8 mouse cellular contexts compared by ENCODE assay signal in genomic region chr7:29859532-29860517, GRCm38 (mm10). TPM values are rescaled to one million over a fixed set of nuclear protein-coding genes. Genes with fewer than 3 reads are reported as not detected.
A peak's percentile ranks its signal among the peaks of the same experiment; 100 is the strongest.
DNase-seq lines count a peak whose midpoint lies in the region; ATAC-seq and TF ChIP-seq lines count a peak whose summit lies in the region.

TSS of gene Zfp420 (plus strand) at chr7:29859979.

- H3K4me1 ChIP-seq in bone marrow, adult 2 months (ENCODE audit: control insufficient read depth, insufficient read depth, low read length), result no peaks in the 10 kb centered on the region
- H3K4me1 ChIP-seq in embryonic fibroblast, embryonic 13.5 days (ENCODE audit: control insufficient read depth, insufficient read depth, low read length), result no peaks in the 10 kb centered on the region; the same call in 1 of the 2 replicates
- peaks cover 6% of the 10 kb centered on the region; the same call in 1 of the 2 replicates for H3K4me1 ChIP-seq in heart, embryonic 11.5 days (ENCODE audit: control insufficient read depth, insufficient read depth, low read length)
- peaks cover 5% of the 10 kb centered on the region for H3K4me1 ChIP-seq in kidney, embryonic 16.5 days (ENCODE audit: insufficient read depth, low read length)
- peaks cover 2% of the 10 kb centered on the region for H3K4me1 ChIP-seq in liver, adult 2 months (ENCODE audit: control insufficient read depth, insufficient read depth, low read length)

- peak; percentile 47; the same call in 1 of the 2 replicates for TF ChIP-seq POLR2A in bone marrow, adult 2 months (IDR thresholded peaks at IDR 0.05; ENCODE audit: borderline replicate concordance, control insufficient read depth, low read depth, low read length)
- peak; percentile 89 for TF ChIP-seq POLR2A in embryonic fibroblast, embryonic 13.5 days (IDR thresholded peaks at IDR 0.05; ENCODE audit: low read depth, low read length)
- 0 out of 2 replicates have a peak, but pooled peaks have one; percentile 25 for TF ChIP-seq POLR2A in liver, adult 2 months (IDR thresholded peaks at IDR 0.05; ENCODE audit: extremely low read depth, insufficient read depth, low read length)
- peak; percentile 94 for TF ChIP-seq POLR2A in myocyte (IDR thresholded peaks at IDR 0.05; ENCODE audit: insufficient read length, low read depth)

- ATAC-seq in heart, embryonic 11.5 days (replicated peaks; ENCODE audit: insufficient number of reproducible peaks, low FRiP score, low TSS enrichment), result peak; percentile 96
- peak; percentile 99 for ATAC-seq in kidney, embryonic 16.5 days (ENCODE audit: low FRiP score, low TSS enrichment)

- no peaks in the 10 kb centered on the region for H3K9me3 ChIP-seq in heart, embryonic 11.5 days (replicated peaks; ENCODE audit: control insufficient read depth, low read length)
- H3K9me3 ChIP-seq in kidney, embryonic 16.5 days (ENCODE audit: low read length), result no peaks in the 10 kb centered on the region

- peak within 1 kb of the TSS; percentile 46 for H3K9ac ChIP-seq in heart, embryonic 11.5 days (ENCODE audit: low read depth, low read length)
- H3K9ac ChIP-seq in kidney, embryonic 16.5 days (replicated peaks; ENCODE audit: low read length), result peak within 1 kb of the TSS; percentile 71
- H3K9ac ChIP-seq in liver, adult 2 months (ENCODE audit: low read depth, low read length), result peak within 1 kb of the TSS; percentile 63

- peak within 1 kb of the TSS; percentile 93 for H3K4me3 ChIP-seq in bone marrow, adult 2 months (replicated peaks; ENCODE audit: control insufficient read depth, low read depth, low read length)
- peak within 1 kb of the TSS; percentile 47 for H3K4me3 ChIP-seq in embryonic fibroblast, embryonic 13.5 days (ENCODE audit: insufficient read depth, low read length)
- peak within 1 kb of the TSS; percentile 51 for H3K4me3 ChIP-seq in heart, embryonic 11.5 days (ENCODE audit: low read depth, low read length)
- H3K4me3 ChIP-seq in kidney, embryonic 16.5 days (ENCODE audit: low read length), result peak within 1 kb of the TSS; percentile 73
- peak within 1 kb of the TSS; percentile 64 for H3K4me3 ChIP-seq in liver, adult 2 months (ENCODE audit: insufficient read depth, low read depth, low read length)
- peak within 1 kb of the TSS; percentile 33 for H3K4me3 ChIP-seq in myocyte

- H3K79me2 ChIP-seq in liver, adult 2 months (ENCODE audit: control insufficient read depth, insufficient read depth, low read length), result no peaks in the 10 kb centered on the region
- H3K79me2 ChIP-seq in myocyte (ENCODE audit: control insufficient read depth, insufficient read depth), result peaks cover 8% of the 10 kb centered on the region

- no peaks in the 10 kb centered on the region for H3K27me3 ChIP-seq in heart, embryonic 11.5 days (ENCODE audit: control insufficient read depth, insufficient read depth, low read length)
- no peaks in the 10 kb centered on the region for H3K27me3 ChIP-seq in kidney, embryonic 16.5 days (ENCODE audit: insufficient read depth, low read length)
- H3K27me3 ChIP-seq in liver, adult 2 months (ENCODE audit: control insufficient read depth, insufficient read depth, low read length), result no peaks in the 10 kb centered on the region
- no peaks in the 10 kb centered on the region for H3K27me3 ChIP-seq in myocyte (ENCODE audit: control insufficient read depth, insufficient read depth, insufficient read length)
- H3K27me3 ChIP-seq in splenic B cell, adult 2 months (ENCODE audit: control insufficient read depth, insufficient read depth, low read length, poor library complexity, severe bottlenecking), result no peaks in the 10 kb centered on the region

- peak; percentile 13; the same call in 1 of the 2 replicates for TF ChIP-seq CTCF in bone marrow, adult 2 months (IDR thresholded peaks at IDR 0.05; ENCODE audit: control insufficient read depth, insufficient read depth, low read length)
- TF ChIP-seq CTCF in embryonic fibroblast, embryonic 13.5 days (IDR thresholded peaks at IDR 0.05; ENCODE audit: borderline replicate concordance, insufficient read depth, low read length), result peak; percentile 8; the same call in 1 of the 2 replicates
- peak; percentile 6; the same call in 1 of the 2 replicates for TF ChIP-seq CTCF in liver, adult 2 months (IDR thresholded peaks at IDR 0.05; ENCODE audit: low read depth, low read length)

- peak within 1 kb of the TSS; percentile 8 for H3ac ChIP-seq in myocyte (ENCODE audit: control insufficient read depth, insufficient read length)

- DNase-seq in A20 (ENCODE audit: low read depth, low spot score), result peak; percentile 88
- DNase-seq in liver, adult 2 months (ENCODE audit: extremely low read depth, low read depth, low spot score), result peak; percentile 90
- DNase-seq in splenic B cell, adult 2 months (ENCODE audit: low read depth, low spot score), result peak; percentile 83

- H3K36me3 ChIP-seq in heart, embryonic 11.5 days (ENCODE audit: control insufficient read depth, insufficient read depth, low read length), result no peaks in the 10 kb centered on the region
- no peaks in the 10 kb centered on the region; the same call in 1 of the 2 replicates for H3K36me3 ChIP-seq in kidney, embryonic 16.5 days (ENCODE audit: insufficient read depth, low read length)
- no peaks in the 10 kb centered on the region for H3K36me3 ChIP-seq in liver, adult 2 months (ENCODE audit: control insufficient read depth, insufficient read depth, low read length)
- H3K36me3 ChIP-seq in myocyte (ENCODE audit: control insufficient read depth, insufficient read depth), result no peaks in the 10 kb centered on the region
- H3K36me3 ChIP-seq in splenic B cell, adult 2 months (ENCODE audit: control insufficient read depth, insufficient read depth, low read length, poor library complexity, severe bottlenecking), result no peaks in the 10 kb centered on the region

- H3K4me2 ChIP-seq in heart, embryonic 11.5 days, result peak within 1 kb of the TSS; percentile 87
- H3K4me2 ChIP-seq in kidney, embryonic 16.5 days (replicated peaks; ENCODE audit: low read depth, low read length), result peak within 1 kb of the TSS; percentile 90
- peak within 1 kb of the TSS; percentile 91 for H3K4me2 ChIP-seq in myocyte (ENCODE audit: low read depth)

- 3% methylated on average over 32 of the region's 32 CpGs for WGBS in bone marrow, adult 2 months
- 5% methylated on average over 32 of the region's 32 CpGs for WGBS in heart, embryonic 11.5 days (ENCODE audit: insufficient replicate concordance)
- WGBS in kidney, embryonic 16.5 days, result 5% methylated on average over 32 of the region's 32 CpGs
- WGBS in liver, adult 2 months, result 5% methylated on average over 32 of the region's 32 CpGs

- H3K27ac ChIP-seq in bone marrow, adult 2 months (ENCODE audit: control insufficient read depth, insufficient read depth, low read depth, low read length, poor library complexity), result no peak within 1 kb of the TSS
- H3K27ac ChIP-seq in embryonic fibroblast, embryonic 13.5 days (ENCODE audit: insufficient read depth, low read length), result no peak within 1 kb of the TSS
- H3K27ac ChIP-seq in heart, embryonic 11.5 days (ENCODE audit: low read depth, low read length), result peak within 1 kb of the TSS; percentile 6; the same call in 1 of the 2 replicates
- no peak within 1 kb of the TSS for H3K27ac ChIP-seq in kidney, embryonic 16.5 days (ENCODE audit: low read length)
- H3K27ac ChIP-seq in liver, adult 2 months (replicated peaks; ENCODE audit: insufficient read depth, low read depth, low read length), result 0 out of 2 replicates have a peak within 1 kb of the TSS, but pooled peaks have one; percentile 19

TF ChIP-seq in myocyte, 11 proteins besides CTCF, POLR2A, EP300 and RAD21:
- peak; percentile 21 for TF ChIP-seq USF1 (IDR thresholded peaks at IDR 0.05; ENCODE audit: low read depth)
- TF ChIP-seq MYOD1 (IDR thresholded peaks at IDR 0.05; ENCODE audit: control insufficient read depth in 1 of 3, insufficient read length in 2 of 3, low read depth in 2 of 3), result no peak
- no peak for TF ChIP-seq TCF12 (IDR thresholded peaks at IDR 0.05; ENCODE audit: insufficient read depth, poor library complexity, severe bottlenecking)
- TF ChIP-seq POLR2AphosphoS2 (IDR thresholded peaks at IDR 0.05; ENCODE audit: insufficient read length, low read depth), result peak; percentile 83
- no peak for TF ChIP-seq SRF (IDR thresholded peaks at IDR 0.05; ENCODE audit: control insufficient read depth, insufficient read length, low read depth)
- no peak for TF ChIP-seq MYOG (IDR thresholded peaks at IDR 0.05; ENCODE audit: control insufficient read depth in 1 of 3, insufficient read depth in 1 of 3, insufficient read length in 2 of 3, low read depth in 2 of 3)

RNA-seq across cellular contexts. Expression of gene Zfp420, which starts in this region (rescaled TPM):
- 0.79 and 5.3 TPM in 2 replicates for polyA plus RNA-seq in bone marrow, adult 2 months (2011; ENCODE audit: insufficient read depth, insufficient read length, low replicate concordance, missing spikeins)
- polyA plus RNA-seq in embryonic fibroblast, embryonic 13.5 days (2011; ENCODE audit: insufficient read length, low read depth, missing spikeins), result 5.8 and 7.3 TPM in 2 replicates
- 3.8 and 4.1 TPM in 2 replicates for polyA plus RNA-seq in heart, embryonic 11.5 days (2014; fragmentation: Nextera tagmentation; extraction: Ambion mirVana)
- 8.0 and 9.3 TPM in 2 replicates for polyA plus RNA-seq in kidney, embryonic 16.5 days (2015; fragmentation: Nextera tagmentation; extraction: Ambion mirVana)
- total RNA-seq in liver, adult 2 months (2014; rRNA removed), result 2.8 and 3.7 TPM in 2 replicates
- polyA plus RNA-seq in liver, adult 2 months (2012; rRNA removed), result 0.34 and 0.50 TPM in 2 replicates
- polyA plus RNA-seq in myocyte (2012; fragmentation: generic; extraction: Trizol), result 1.7 TPM

Comparison
In these comparisons a context has a peak if more than half of its experiments do, and no peak if none do; other contexts are left out.
1. H3K27ac ChIP-seq: peak in heart, embryonic 11.5 days (single experiment) and liver, adult 2 months (single experiment); none in bone marrow, adult 2 months (single experiment), embryonic fibroblast, embryonic 13.5 days (single experiment) and kidney, embryonic 16.5 days (single experiment).
2. H3K4me3 ChIP-seq: peak in every context shown above with its lines; median percentile 93 in bone marrow, adult 2 months; 73 in kidney, embryonic 16.5 days; 64 in liver, adult 2 months; 51 in heart, embryonic 11.5 days; 47 in embryonic fibroblast, embryonic 13.5 days; 33 in myocyte.
3. POLR2A ChIP-seq: peak in every context shown above with its lines; median percentile 94 in myocyte; 89 in embryonic fibroblast, embryonic 13.5 days; 47 in bone marrow, adult 2 months; 25 in liver, adult 2 months.
4. Peak in every context shown above with its lines, with median percentiles within 50 percentile points of each other: DNase-seq, CTCF ChIP-seq, H3K4me2 ChIP-seq and H3K9ac ChIP-seq.